Mouse (Mus musculus) testis, adult 2 months (tissue): ENCODE data around the gene Gm4846. TPM values are rescaled to one million over a fixed set of nuclear protein-coding genes. Genes with fewer than 3 reads are reported as not detected.
A peak's percentile ranks its signal among the peaks of the same experiment; 100 is the strongest.

Experiments used
- H3K27ac ChIP-seq: fragments of 200-500 bp; 2 replicates; pipeline ENCODE4 v1.5.1; 2012; ENCODE audit warnings: low read depth, low read length; ENCODE audit not compliant: control insufficient read depth, insufficient read depth
- H3K27me3 ChIP-seq: fragments of 200-500 bp; 2 replicates; pipeline ENCODE4 v1.6.1; 2012; ENCODE audit warnings: mild to moderate bottlenecking, low read length, moderate library complexity; ENCODE audit not compliant: control insufficient read depth, insufficient read depth
- H3K36me3 ChIP-seq: fragments of 200-500 bp; 2 replicates; pipeline ENCODE4 v1.6.1; 2012; ENCODE audit warnings: mild to moderate bottlenecking, low read length; ENCODE audit not compliant: control insufficient read depth, insufficient read depth
- H3K4me1 ChIP-seq: fragments of 200-500 bp; 2 replicates; pipeline ENCODE4 v1.6.1; 2012; ENCODE audit warnings: low read length; ENCODE audit not compliant: control insufficient read depth, insufficient read depth
- H3K4me3 ChIP-seq: fragments of 200-500 bp; 2 replicates; pipeline ENCODE4 v1.5.1; 2012; ENCODE audit warnings: low read depth, mild to moderate bottlenecking, low read length, moderate library complexity, mixed read lengths; ENCODE audit not compliant: control insufficient read depth
- CTCF ChIP-seq: fragments of 200-500 bp; IDR thresholded peaks from 2 replicates; pipeline ENCODE4 v1.5.1; 2012; ENCODE audit warnings: low read depth, mild to moderate bottlenecking, inconsistent platforms, low read length, moderate library complexity; ENCODE audit not compliant: control insufficient read depth, insufficient read depth, insufficient replicate concordance
- POLR2A ChIP-seq: fragments of 200-500 bp; IDR thresholded peaks from 2 replicates; pipeline ENCODE4 v1.6.1; 2012; ENCODE audit warnings: low read depth, mild to moderate bottlenecking, inconsistent platforms, low read length, moderate library complexity; ENCODE audit not compliant: control insufficient read depth
- polyA plus RNA-seq: library from polyadenylated mRNA; depleted of rRNA; stranded (reverse); fragments of >200 nt; gene quantifications from 2 replicates; pipeline ENCODE4 v1.2.3, GENCODE M21; 2012; rRNA removed

Gm4846 gene
- polyA plus RNA-seq, 1 experiment = 0.69 TPM

- H3K27ac ChIP-seq = no peak overlapping the region
- H3K4me1 ChIP-seq = no peaks in the 10 kb centered on the region; the same call in 1 of the 2 replicates
- no peaks in the 10 kb centered on the region for H3K36me3 ChIP-seq
- H3K27me3 ChIP-seq = no peaks in the 10 kb centered on the region
- peak overlapping the region; percentile 31 for H3K4me3 ChIP-seq
- TF ChIP-seq CTCF = no peak
- no peak for TF ChIP-seq POLR2A
Observed at GRCm38 (mm10) chr1:166441992-166442391, 55.4 kb downstream of the Gm4846 start.

GRCm38 (mm10) chr1:166439426-166439825, 58.0 kb downstream of the Gm4846 start:
- Histone ChIP-seq H3K27ac (no peak overlapping the region), H3K27me3 (no peaks in the 10 kb centered on the region), H3K36me3 (no peaks in the 10 kb centered on the region), H3K4me1 (no peaks in the 10 kb centered on the region; the same call in 1 of the 2 replicates), H3K4me3 (no peak overlapping the region)
- no peak for TF ChIP-seq POLR2A
- no peak for TF ChIP-seq CTCF

Other genes starting within 250 kb of the Gm4846 start
- gene Ildr2, start 243.4 kb downstream of the Gm4846 start, polyA plus RNA-seq = 0.15 and 0.35 TPM in 2 replicates
- gene Tada1, start 118.5 kb downstream of the Gm4846 start, polyA plus RNA-seq = 19.8 and 21.8 TPM in 2 replicates
- 7.1 and 7.3 TPM in 2 replicates for gene Pogk, start 87.7 kb downstream of the Gm4846 start, polyA plus RNA-seq
- gene Gm4847, start 150.1 kb upstream of the Gm4846 start, polyA plus RNA-seq = not detected in 2 replicates
- gene Fmo9, start 184.3 kb upstream of the Gm4846 start, polyA plus RNA-seq = not detected in 2 replicates